Mouse (Mus musculus) E14TG2a.4 (cell line): ENCODE data around the gene Rbms1.

ENCODE experiments used
- H3K27me3 ChIP-seq: 2 replicates; pipeline ENCODE4 v1.6.1; 2014; ENCODE audit warnings: low read length, control low read depth; ENCODE audit not compliant: insufficient read depth
- H3K36me3 ChIP-seq: 2 replicates; pipeline ENCODE4 v1.6.1; 2014; ENCODE audit warnings: low read length, control low read depth; ENCODE audit not compliant: insufficient read depth
- H3K4me1 ChIP-seq: replicated peaks from 2 replicates; pipeline ENCODE4 v1.6.1; 2014; ENCODE audit warnings: low read depth, low read length, control low read depth
- H3K4me3 ChIP-seq: replicated peaks from 2 replicates; pipeline ENCODE4 v1.5.1; 2014; ENCODE audit warnings: mild to moderate bottlenecking, low read length
- H3K9me3 ChIP-seq: 2 replicates; pipeline ENCODE4 v1.6.1; 2014; ENCODE audit warnings: low read length, control low read depth
- CTCF ChIP-seq: conservative IDR thresholded peaks from 2 replicates; pipeline ENCODE4 v1.5.1; 2014; ENCODE audit warnings: low read length
- NANOG ChIP-seq: IDR thresholded peaks from 2 replicates; pipeline ENCODE4 v1.6.1; 2014; ENCODE audit warnings: borderline replicate concordance, low read length, mixed read lengths
- POU5F1 ChIP-seq: IDR thresholded peaks from 2 replicates; pipeline ENCODE4 v1.6.1; 2014; ENCODE audit warnings: low read length, borderline replicate concordance

The Rbms1 gene

DNA sequence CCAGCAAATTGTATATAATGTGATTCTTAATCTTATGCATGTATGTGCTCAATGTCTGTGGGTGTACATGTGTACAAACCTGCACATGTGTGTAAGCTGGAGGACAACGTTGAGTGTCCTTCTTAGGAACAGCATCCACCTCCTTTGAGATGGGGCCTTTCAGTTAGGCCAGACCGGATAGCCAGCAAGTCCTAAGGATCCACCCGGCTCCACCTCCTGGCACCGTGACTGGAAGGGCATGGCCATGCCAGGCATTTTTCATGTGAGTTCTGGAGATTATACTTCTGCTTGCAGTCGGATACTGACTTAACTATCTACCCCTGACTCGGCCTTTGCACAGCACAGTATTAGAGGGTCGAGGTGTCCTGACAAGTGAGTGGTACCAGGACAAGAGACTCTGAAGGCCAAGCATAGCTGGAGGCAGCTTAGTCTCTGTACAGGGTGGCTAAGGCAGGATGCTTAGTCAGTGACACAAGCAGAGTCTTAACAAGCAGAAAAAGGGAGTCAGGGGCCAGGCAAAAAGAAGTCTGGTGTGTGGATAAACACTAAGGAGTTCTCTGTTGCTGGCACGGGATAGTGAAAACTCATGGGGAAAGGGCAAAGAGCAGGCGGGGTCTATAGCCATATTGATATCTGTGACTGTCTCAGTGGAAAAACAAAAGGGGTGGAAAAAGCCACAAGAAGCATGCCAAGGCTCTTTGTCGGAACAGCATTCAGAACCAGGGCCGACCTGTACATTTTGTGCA, 136.4 kb downstream of the Rbms1 start:
- no peak for TF ChIP-seq POU5F1
- TF ChIP-seq CTCF, result no peak
- TF ChIP-seq NANOG, result no peak
- Histone ChIP-seq H3K27me3 (no peaks in the 10 kb centered on the region), H3K4me3 (no peak overlapping the region), H3K4me1 (peaks cover 8% of the 10 kb centered on the region; the same call in 1 of the 2 replicates), H3K9me3 (0 out of 2 replicates have a peak, but pooled peaks cover 3% of the 10 kb centered on the region), H3K36me3 (0 out of 2 replicates have a peak, but pooled peaks cover 4% of the 10 kb centered on the region)

DNA sequence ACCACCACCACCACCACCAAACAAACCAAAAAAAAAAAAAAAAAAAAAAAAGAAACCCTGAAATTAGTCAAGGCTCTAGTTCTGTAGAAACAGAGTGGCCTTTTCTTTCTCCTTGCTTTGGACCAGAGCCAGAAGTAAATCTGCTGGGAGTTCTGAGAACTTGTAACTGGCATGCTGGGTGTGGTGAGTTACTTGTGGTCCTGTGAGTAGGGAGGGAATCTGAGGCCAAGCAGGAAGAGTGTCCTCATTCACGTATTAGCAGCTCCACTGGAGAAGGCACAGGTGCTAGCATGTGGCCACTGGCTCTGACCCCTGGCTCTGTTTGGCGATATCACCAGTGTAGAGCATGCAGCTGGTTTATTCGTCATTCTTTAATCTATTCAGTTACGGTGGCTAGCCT, 137.3 kb downstream of the Rbms1 start:
- Histone ChIP-seq H3K4me1 (peaks cover 8% of the 10 kb centered on the region; the same call in 1 of the 2 replicates), H3K9me3 (0 out of 2 replicates have a peak, but pooled peaks cover 3% of the 10 kb centered on the region), H3K36me3 (0 out of 2 replicates have a peak, but pooled peaks cover 4% of the 10 kb centered on the region), H3K27me3 (no peaks in the 10 kb centered on the region), H3K4me3 (no peak overlapping the region)
- TF ChIP-seq POU5F1 (no peak), CTCF (no peak)

DNA sequence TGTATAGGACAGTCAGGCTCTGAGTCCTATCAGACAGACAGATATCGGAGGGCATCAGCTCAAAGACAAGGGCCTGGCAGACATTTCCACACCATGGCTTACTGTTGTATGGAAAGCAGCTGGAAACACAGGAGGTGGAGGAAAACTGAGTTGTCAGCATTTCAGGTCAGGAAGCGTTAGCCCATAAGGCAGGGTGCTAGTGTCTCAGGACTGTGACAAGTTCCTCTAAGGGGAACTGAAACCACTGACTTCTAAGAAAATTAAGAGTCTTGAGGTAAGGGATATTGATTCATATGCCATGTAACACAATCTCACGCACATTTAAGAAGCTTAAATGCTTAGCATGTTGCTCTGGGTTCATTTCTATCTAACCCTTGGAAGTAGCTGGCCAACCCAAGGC, 141.4 kb downstream of the Rbms1 start:
- H3K36me3 ChIP-seq, result 0 out of 2 replicates have a peak, but pooled peaks cover 3% of the 10 kb centered on the region
- no peaks in the 10 kb centered on the region for H3K27me3 ChIP-seq
- TF ChIP-seq CTCF (no peak), NANOG (no peak), POU5F1 (no peak)
- 0 out of 2 replicates have a peak, but pooled peaks cover 1% of the 10 kb centered on the region for H3K9me3 ChIP-seq
- no peak overlapping the region for H3K4me3 ChIP-seq
- H3K4me1 ChIP-seq, result peaks cover 32% of the 10 kb centered on the region

DNA sequence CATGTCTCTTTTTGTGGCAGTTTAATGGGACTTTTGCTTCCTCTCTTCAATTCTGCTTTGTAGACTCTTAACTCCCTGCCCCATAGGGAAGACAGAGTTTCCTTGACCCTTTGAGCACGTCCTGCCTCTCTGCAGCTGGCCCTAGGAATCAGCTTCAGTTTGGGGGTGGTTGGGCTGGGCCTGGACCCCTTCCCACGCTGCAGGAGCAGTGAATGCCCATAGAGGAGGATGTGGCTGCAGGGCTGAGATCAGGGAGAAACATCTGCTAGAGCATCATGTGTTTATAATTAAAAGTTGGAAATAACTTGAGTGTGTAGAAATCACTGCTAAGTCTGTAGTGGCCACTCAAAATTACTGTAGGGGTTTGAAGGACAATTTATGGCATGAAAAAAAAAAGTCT, 144.4 kb downstream of the Rbms1 start:
- no peak overlapping the region for H3K4me3 ChIP-seq
- no peaks in the 10 kb centered on the region for H3K9me3 ChIP-seq
- H3K27me3 ChIP-seq, result no peaks in the 10 kb centered on the region
- peaks cover 44% of the 10 kb centered on the region for H3K4me1 ChIP-seq
- H3K36me3 ChIP-seq, result no peaks in the 10 kb centered on the region
- TF ChIP-seq POU5F1 (no peak), NANOG (no peak), CTCF (no peak)

DNA sequence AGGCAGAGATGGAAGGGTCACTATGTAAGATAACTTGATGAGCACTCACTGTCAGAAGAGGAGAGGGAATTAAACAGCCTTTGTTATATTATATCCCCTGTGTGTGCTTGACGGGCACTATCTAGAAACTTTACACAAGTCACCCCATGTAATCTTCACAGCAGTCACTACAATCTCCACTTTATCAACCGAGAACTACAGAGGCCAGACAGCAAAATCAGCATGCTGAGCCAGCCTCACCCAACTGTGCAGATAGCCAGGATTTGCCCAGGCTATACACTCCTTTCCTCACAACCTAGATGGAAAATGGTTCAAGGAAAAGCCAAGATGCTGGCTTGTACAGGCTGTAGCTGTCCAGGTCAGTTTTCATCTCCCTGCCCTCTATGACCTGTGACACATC, 146.7 kb downstream of the Rbms1 start:
- Histone ChIP-seq H3K9me3 (no peaks in the 10 kb centered on the region), H3K4me1 (peaks cover 61% of the 10 kb centered on the region), H3K36me3 (no peaks in the 10 kb centered on the region), H3K27me3 (no peaks in the 10 kb centered on the region), H3K4me3 (no peak overlapping the region)
- no peak for TF ChIP-seq NANOG
- no peak for TF ChIP-seq POU5F1

DNA sequence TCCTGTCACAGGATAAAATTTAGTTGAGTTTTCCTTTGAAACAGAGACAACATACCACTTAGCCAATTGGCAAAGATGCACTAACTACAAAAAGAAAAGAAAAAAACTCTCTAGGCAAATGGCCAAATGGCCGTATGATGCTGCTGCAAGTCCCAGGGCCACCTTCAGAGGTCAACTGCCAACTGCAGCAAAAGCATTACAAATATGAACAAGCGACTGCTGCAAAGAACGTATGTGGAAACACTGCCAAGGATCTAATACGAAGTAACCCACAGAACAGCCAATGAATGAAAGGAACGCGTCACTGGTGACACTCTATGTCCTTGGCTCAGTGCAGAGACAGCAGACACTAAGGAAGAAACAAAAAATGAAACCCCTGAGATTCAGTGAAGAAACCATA, 148.2 kb downstream of the Rbms1 start:
- Histone ChIP-seq H3K9me3 (no peaks in the 10 kb centered on the region), H3K27me3 (no peaks in the 10 kb centered on the region), H3K4me1 (peaks cover 73% of the 10 kb centered on the region), H3K36me3 (no peaks in the 10 kb centered on the region), H3K4me3 (no peak overlapping the region)
- no peak for TF ChIP-seq NANOG
- no peak for TF ChIP-seq CTCF
- no peak for TF ChIP-seq POU5F1

DNA sequence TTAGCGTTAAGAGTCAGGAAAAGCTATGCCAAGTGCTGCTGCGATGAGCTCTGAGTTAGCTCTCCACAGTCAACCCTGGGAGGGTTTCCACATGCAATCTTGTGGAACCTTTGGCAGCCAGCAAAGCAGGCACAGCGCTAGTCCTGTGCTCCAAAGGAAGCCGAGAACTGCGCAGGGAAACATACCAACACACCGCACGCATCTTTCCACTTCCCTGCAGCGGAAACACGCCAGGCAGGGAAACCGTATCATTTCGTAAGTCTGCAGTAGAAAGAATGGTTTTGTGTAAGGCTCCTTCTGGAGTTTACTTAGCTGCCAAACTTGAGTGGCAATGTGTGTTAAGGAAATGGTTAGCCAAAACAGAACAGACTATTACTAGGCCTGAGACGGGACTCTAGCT, 150.0 kb downstream of the Rbms1 start:
- no peaks in the 10 kb centered on the region for H3K27me3 ChIP-seq
- peaks cover 74% of the 10 kb centered on the region for H3K4me1 ChIP-seq
- H3K4me3 ChIP-seq, result peak overlapping the region; percentile 48
- TF ChIP-seq CTCF (no peak), POU5F1 (no peak), NANOG (no peak)
- H3K36me3 ChIP-seq, result no peaks in the 10 kb centered on the region
- H3K9me3 ChIP-seq, result no peaks in the 10 kb centered on the region

DNA sequence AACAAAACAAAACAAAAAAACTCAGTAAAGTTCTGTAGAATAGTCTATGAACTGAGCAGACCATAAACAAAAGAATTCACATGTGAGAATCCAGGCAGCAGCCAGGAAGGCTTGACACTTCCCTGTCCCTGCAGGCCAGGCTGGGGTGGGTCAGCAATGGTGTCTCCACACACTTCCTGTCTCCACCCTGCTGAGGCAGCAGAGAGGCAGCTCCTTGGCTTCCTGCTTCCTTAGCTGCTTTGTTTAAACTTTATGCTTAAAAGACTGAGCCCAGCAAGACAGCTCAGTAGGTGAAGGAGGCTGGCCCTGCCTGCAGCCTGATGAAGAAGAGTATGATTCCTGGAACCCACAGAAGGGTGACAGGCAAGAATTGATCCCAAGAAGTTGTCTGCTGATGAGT, 152.4 kb downstream of the Rbms1 start:
- H3K36me3 ChIP-seq, result no peaks in the 10 kb centered on the region
- peaks cover 79% of the 10 kb centered on the region for H3K4me1 ChIP-seq
- no peak overlapping the region for H3K4me3 ChIP-seq
- no peaks in the 10 kb centered on the region for H3K9me3 ChIP-seq
- H3K27me3 ChIP-seq, result no peaks in the 10 kb centered on the region
- no peak for TF ChIP-seq NANOG
- no peak for TF ChIP-seq CTCF
- no peak for TF ChIP-seq POU5F1

DNA sequence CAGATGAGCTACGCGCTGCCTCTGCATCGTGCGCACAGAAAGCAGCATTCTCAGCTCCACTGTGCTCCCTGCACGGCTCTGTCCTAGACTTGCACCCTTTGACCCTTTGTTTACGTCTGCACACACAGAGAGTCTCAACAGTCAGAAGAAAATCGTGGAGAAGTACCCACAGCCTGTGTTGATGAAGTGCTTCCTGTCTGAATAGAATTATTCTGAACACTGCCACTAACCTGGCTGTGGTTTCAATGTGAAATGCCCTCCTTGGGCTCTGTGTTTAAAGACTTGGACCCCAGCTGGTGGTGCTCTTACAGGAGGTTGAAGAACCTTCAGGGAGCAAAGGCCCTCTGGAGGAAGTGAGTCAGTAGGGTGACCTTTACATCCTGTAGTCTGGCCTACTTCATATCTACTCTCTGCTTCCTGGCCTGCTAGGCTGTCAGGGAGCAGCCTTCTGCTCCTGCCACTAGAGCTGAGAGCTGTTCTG, 153.5 kb downstream of the Rbms1 start:
- peaks cover 80% of the 10 kb centered on the region for H3K4me1 ChIP-seq
- no peaks in the 10 kb centered on the region for H3K36me3 ChIP-seq
- peak overlapping the region; percentile 17 for H3K4me3 ChIP-seq
- no peak for TF ChIP-seq POU5F1
- TF ChIP-seq CTCF, result no peak
- TF ChIP-seq NANOG, result no peak
- no peaks in the 10 kb centered on the region for H3K27me3 ChIP-seq
- H3K9me3 ChIP-seq, result no peaks in the 10 kb centered on the region
